Mouse (Mus musculus) CH12.LX (cell line): ENCODE results near the gene Bcl2l2. TPM values are rescaled to one million over a fixed set of nuclear protein-coding genes. Genes with fewer than 3 reads are reported as not detected.
A peak's percentile ranks its signal among the peaks of the same experiment; 100 is the strongest.

ENCODE experiments used
- DNase-seq: peaks from one replicate; pipeline ENCODE4 v3.0.0-alpha.2; 2013; ENCODE audit errors: extremely low read depth
- H3K27ac ChIP-seq: 2 replicates; pipeline ENCODE4 v1.5.1; 2012; ENCODE audit warnings: low read depth, mild to moderate bottlenecking, control low read depth, moderate library complexity; ENCODE audit not compliant: insufficient read depth
- H3K27me3 ChIP-seq: replicated peaks from 2 replicates; pipeline ENCODE3; 2012; ENCODE audit warnings: inconsistent platforms
- H3K36me3 ChIP-seq, 2 experiments: replicated peaks in 1 of 2; 2 replicates each; pipeline versions ENCODE3 to v1.6.1; 2012; ENCODE audit warnings: inconsistent platforms in 1 of 2, low read length in 1 of 2, mild to moderate bottlenecking in 1 of 2, mixed read lengths in 1 of 2, moderate library complexity in 1 of 2; ENCODE audit not compliant: control insufficient read depth in 1 of 2, insufficient read depth in 1 of 2
- H3K4me1 ChIP-seq, 2 experiments: 2 replicates each; pipeline ENCODE4 v1.6.1; 2012; ENCODE audit warnings: inconsistent platforms in 1 of 2, moderate library complexity in 1 of 2; ENCODE audit not compliant: insufficient read depth in 2 of 2, control insufficient read depth in 1 of 2
- H3K4me2 ChIP-seq: 2 replicates; pipeline ENCODE4 v1.6.1; 2012; ENCODE audit warnings: low read depth, mild to moderate bottlenecking, control low read depth; ENCODE audit not compliant: poor library complexity, insufficient read depth, severe bottlenecking
- H3K4me3 ChIP-seq, 3 experiments: fragments of 150-350 bp in 1 of 3; sonication (generic) in 1 of 3; replicated peaks in 1 of 3; 2 replicates each; pipeline versions ENCODE3 to v1.5.1; 2011 to 2012; ENCODE audit warnings: low read depth in 2 of 3, low read length in 2 of 3, mild to moderate bottlenecking in 2 of 3, moderate library complexity in 2 of 3, control low read depth in 1 of 3, improper control_type of control experiment in 1 of 3, inconsistent platforms in 1 of 3, mixed read lengths in 1 of 3; ENCODE audit not compliant: poor library complexity in 1 of 3
- H3K79me2 ChIP-seq: replicated peaks from 2 replicates; pipeline ENCODE4 v1.6.1; 2012; ENCODE audit warnings: mild to moderate bottlenecking, moderate library complexity; ENCODE audit not compliant: control insufficient read depth, poor library complexity, insufficient read depth, severe bottlenecking; ENCODE audit errors: extremely low read depth
- H3K9ac ChIP-seq: 2 replicates; pipeline ENCODE4 v1.6.1; 2012; ENCODE audit warnings: low read depth, mild to moderate bottlenecking, control low read depth, moderate library complexity; ENCODE audit not compliant: insufficient read depth
- H3K9me3 ChIP-seq: replicated peaks from 2 replicates; pipeline ENCODE3; 2012; ENCODE audit warnings: low read length, inconsistent platforms, mixed read lengths
- CHD1 ChIP-seq: IDR thresholded peaks from 2 replicates; pipeline ENCODE4 v1.6.1; 2012; ENCODE audit warnings: low read depth, low read length, improper control_type of control experiment, inconsistent platforms
- CHD2 ChIP-seq: IDR thresholded peaks from 2 replicates; pipeline ENCODE4 v1.6.1; 2011; ENCODE audit warnings: low read length, improper control_type of control experiment
- E2F4 ChIP-seq: IDR thresholded peaks from 2 replicates; pipeline ENCODE4 v1.6.1; 2011; ENCODE audit warnings: low read depth, low read length, improper control_type of control experiment; ENCODE audit not compliant: insufficient replicate concordance
- EP300 ChIP-seq: IDR thresholded peaks from 2 replicates; pipeline ENCODE4 v1.6.1; 2011; ENCODE audit warnings: low read length, improper control_type of control experiment
- GABPA ChIP-seq: IDR thresholded peaks from 2 replicates; pipeline ENCODE4 v1.6.1; 2012; ENCODE audit warnings: low read depth, low read length, improper control_type of control experiment, inconsistent platforms; ENCODE audit not compliant: insufficient replicate concordance
- IRF4 ChIP-seq: IDR thresholded peaks from 2 replicates; pipeline ENCODE4 v1.6.1; 2014; ENCODE audit warnings: low read depth, mild to moderate bottlenecking, inconsistent platforms, low read length, improper control_type of control experiment
- JUND ChIP-seq: conservative IDR thresholded peaks from 2 replicates; pipeline ENCODE4 v1.6.1; 2011; ENCODE audit warnings: low read depth, low read length, improper control_type of control experiment
- KAT2A ChIP-seq: IDR thresholded peaks from 2 replicates; pipeline ENCODE4 v1.6.1; 2012; ENCODE audit warnings: low read length, improper control_type of control experiment, inconsistent platforms; ENCODE audit not compliant: insufficient replicate concordance
- MAFK ChIP-seq: IDR thresholded peaks from 2 replicates; pipeline ENCODE4 v1.6.1; 2011; ENCODE audit warnings: low read length, improper control_type of control experiment; ENCODE audit not compliant: insufficient replicate concordance
- MEF2A ChIP-seq: IDR thresholded peaks from 2 replicates; pipeline ENCODE4 v1.6.1; 2014; ENCODE audit warnings: low read depth, mild to moderate bottlenecking, inconsistent platforms, low read length, improper control_type of control experiment, borderline replicate concordance
- MYC ChIP-seq: IDR thresholded peaks from 2 replicates; pipeline ENCODE4 v1.6.1; 2011; ENCODE audit warnings: low read depth, mild to moderate bottlenecking, improper control_type of control experiment, low read length
- NELFE ChIP-seq: IDR thresholded peaks from 2 replicates; pipeline ENCODE4 v1.6.1; 2011; ENCODE audit warnings: low read depth, low read length, improper control_type of control experiment
- NRF1 ChIP-seq: IDR thresholded peaks from 2 replicates; pipeline ENCODE4 v1.6.1; 2014; ENCODE audit warnings: low read depth, mild to moderate bottlenecking, inconsistent platforms, low read length, improper control_type of control experiment, moderate library complexity
- PAX5 ChIP-seq: IDR thresholded peaks from 2 replicates; pipeline ENCODE4 v1.6.1; 2012; ENCODE audit warnings: low read length, inconsistent platforms, mixed read lengths
- POLR2A ChIP-seq: IDR thresholded peaks from 2 replicates; pipeline ENCODE4 v1.6.1; 2011; ENCODE audit warnings: low read depth, mild to moderate bottlenecking, improper control_type of control experiment, low read length
- POLR2AphosphoS2 ChIP-seq: IDR thresholded peaks from 2 replicates; pipeline ENCODE4 v1.6.1; 2011; ENCODE audit warnings: low read depth, low read length, improper control_type of control experiment
- RCOR1 ChIP-seq: conservative IDR thresholded peaks from 2 replicates; pipeline ENCODE4 v1.6.1; 2012; ENCODE audit warnings: low read depth, mild to moderate bottlenecking, inconsistent platforms, low read length, improper control_type of control experiment
- SIN3A ChIP-seq: IDR thresholded peaks from 2 replicates; pipeline ENCODE4 v1.6.1; 2012; ENCODE audit warnings: low read length, improper control_type of control experiment, inconsistent platforms
- SMC3 ChIP-seq: IDR thresholded peaks from 2 replicates; pipeline ENCODE4 v1.6.1; 2011; ENCODE audit warnings: low read depth, low read length, improper control_type of control experiment
- USF2 ChIP-seq: conservative IDR thresholded peaks from 2 replicates; pipeline ENCODE4 v1.6.1; 2011; ENCODE audit warnings: low read depth, low read length, improper control_type of control experiment
- ZNF384 ChIP-seq: IDR thresholded peaks from 2 replicates; pipeline ENCODE4 v1.6.1; 2012; ENCODE audit warnings: low read depth, low read length, improper control_type of control experiment, inconsistent platforms
- dilution Hi-C: fragments of 300-500 bp; cut with MboI; formaldehyde crosslinking; loops from 2 replicates; pipeline ENCODE4 v1.14.3; 2020; ENCODE audit warnings: low sequenced_read_pairs; ENCODE audit not compliant: extremely low pct_unique_long_range_greater_than_20kb, extremely low pct_ligation_motif_present
- in situ Hi-C: fragments of 300-500 bp; cut with MboI; formaldehyde crosslinking; loops from 3 replicates; pipeline ENCODE4 v1.14.3; 2019; ENCODE audit warnings: low sequenced_read_pairs, low pct_ligation_motif_present, low pct_unique_long_range_greater_than_20kb, mixed read lengths
- polyA plus RNA-seq: library from polyadenylated mRNA; unstranded; fragments of >175 nt; gene quantifications from 2 replicates; pipeline ENCODE4 v1.2.1, GENCODE M21; 2012; ENCODE audit warnings: low read depth; ENCODE audit not compliant: insufficient read length
- total RNA-seq, 2 experiments: library from RNA; depleted of rRNA; stranded (reverse); fragments of 300-350 nt in 1 of 2; fragments of >200 nt in 1 of 2; gene quantifications; 2 replicates each; pipeline ENCODE4 v1.2.3; 2012 to 2014

The Bcl2l2 gene
- total and polyA plus RNA-seq, 3 experiments: 0.50 to 6.2 (median 0.76) TPM

DNA sequence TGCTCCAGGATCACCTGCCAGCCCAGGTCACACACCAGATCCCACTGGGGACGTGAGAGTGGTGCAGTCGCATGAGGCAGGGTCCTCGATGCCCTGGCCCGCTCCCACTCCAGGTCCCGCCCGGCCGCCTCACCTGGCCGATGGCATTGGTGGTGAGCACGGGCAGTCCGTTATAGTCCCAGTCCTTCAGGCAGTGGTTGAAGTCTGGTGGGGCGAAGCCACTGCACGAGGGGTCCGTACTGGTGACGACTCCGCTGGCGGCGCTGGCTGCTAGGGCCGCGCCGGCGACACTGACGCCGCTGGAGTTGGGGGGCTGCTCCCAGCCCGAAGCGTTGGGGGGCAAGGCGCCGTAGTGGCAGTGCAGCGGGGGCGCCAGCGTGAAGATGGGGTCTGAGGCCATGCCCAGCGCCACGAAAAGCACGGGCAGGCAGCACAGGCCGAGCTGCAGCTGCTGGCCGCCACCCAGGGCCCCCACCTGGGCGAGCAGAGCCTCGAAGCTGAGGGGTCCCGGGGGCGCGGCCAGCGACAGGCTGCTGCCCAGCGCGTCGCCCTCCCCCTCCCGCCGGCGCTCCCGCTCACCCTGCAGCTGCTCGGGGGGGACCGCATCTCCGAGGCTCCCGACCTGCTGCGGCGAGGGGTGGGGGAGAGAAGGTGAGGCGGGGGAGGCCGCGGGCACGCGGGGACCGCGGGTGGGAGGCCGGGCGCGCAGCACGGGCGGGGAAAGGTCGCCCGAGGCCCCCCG is 29.1 kb downstream of the Bcl2l2 start:
- TF ChIP-seq MYC: no peak
- no peak for TF ChIP-seq NELFE
- TF ChIP-seq EP300: no peak
- TF ChIP-seq MEF2A: no peak
- TF ChIP-seq E2F4: no peak
- TF ChIP-seq POLR2AphosphoS2: no peak
- no peak for TF ChIP-seq USF2
- no peak for TF ChIP-seq RCOR1
- no peak for TF ChIP-seq JUND
- TF ChIP-seq SIN3A: no peak
- no peak for TF ChIP-seq CHD1
- TF ChIP-seq CHD2: no peak
- TF ChIP-seq MAFK: no peak
- TF ChIP-seq KAT2A: no peak
- no peak for TF ChIP-seq GABPA
- TF ChIP-seq PAX5: no peak
- TF ChIP-seq ZNF384: no peak
- TF ChIP-seq SMC3: no peak
- no peak for TF ChIP-seq IRF4
- no peak for TF ChIP-seq NRF1
- no peaks in the 10 kb centered on the region for H3K79me2 ChIP-seq
- DNase-seq: no peak
- peak overlapping the region; percentile 46; the same call in 1 of the 2 replicates for H3K9ac ChIP-seq
- H3K4me2 ChIP-seq: peak overlapping the region; percentile 49; the same call in 1 of the 2 replicates
- H3K4me1 ChIP-seq: peaks cover 0 to 4% of the 10 kb centered on the region in 2 experiments; a peak in 2 of 4 replicates
- peaks cover 74% of the 10 kb centered on the region for H3K27me3 ChIP-seq
- no peaks in the 10 kb centered on the region for H3K9me3 ChIP-seq
- H3K27ac ChIP-seq: no peak overlapping the region
- H3K36me3 ChIP-seq: no peaks in the 10 kb centered on the region
- peak overlapping the region; percentile 36 to 74 (median 41) for H3K4me3 ChIP-seq
- in situ Hi-C loops: no loop called here
- dilution Hi-C loops: no loop called here

DNA sequence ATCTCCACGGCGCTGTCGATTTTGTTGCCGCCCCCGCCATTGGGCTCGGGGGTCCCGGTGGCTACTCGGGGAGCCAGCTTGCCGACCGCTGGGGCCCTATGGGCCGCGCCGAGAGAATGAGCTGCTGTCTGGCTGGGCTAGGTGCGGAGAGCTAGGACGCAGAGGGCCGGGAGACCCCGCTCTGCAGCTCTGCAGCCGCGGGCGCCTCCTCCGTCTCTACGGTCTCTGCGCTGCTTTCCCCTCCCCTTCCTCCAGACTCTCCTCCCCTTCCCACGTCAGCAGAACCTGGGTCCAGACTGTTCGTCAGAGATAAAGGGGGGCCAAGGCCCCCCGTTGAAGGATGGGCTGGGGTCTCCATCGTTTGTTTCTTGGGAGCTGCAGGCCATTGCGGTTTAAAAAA is 29.7 kb downstream of the Bcl2l2 start, which contains the start of gene Slc22a17:
Gene Slc22a17, minus strand, starts transcription at position 247 of the 400 bp plus-strand sequence.
- peak within 1 kb of the TSS; percentile 36 to 74 (median 41) for H3K4me3 ChIP-seq
- DNase-seq: no peak

More for the DNA sequence above, 29.7 kb downstream of the Bcl2l2 start, which contains the start of gene Slc22a17:
- Histone ChIP-seq H3K9ac (peak within 1 kb of the TSS; percentile 46; the same call in 1 of the 2 replicates), H3K36me3 (no peaks in the 10 kb centered on the region), H3K27ac (no peak within 1 kb of the TSS), H3K9me3 (no peaks in the 10 kb centered on the region), H3K79me2 (no peaks in the 10 kb centered on the region), H3K4me2 (peak within 1 kb of the TSS; percentile 49; the same call in 1 of the 2 replicates), H3K27me3 (peaks cover 79% of the 10 kb centered on the region)
- TF ChIP-seq POLR2A: peak; percentile 58
- TF ChIP-seq RCOR1: no peak
- TF ChIP-seq, all 38 proteins: peak for 1
- dilution Hi-C loops: no loop called here
- H3K4me1 ChIP-seq: peaks cover 0 to 4% of the 10 kb centered on the region in 2 experiments; a peak in 2 of 4 replicates
- in situ Hi-C loops: no loop called here
